Mouse (Mus musculus) G1E (cell line): ENCODE measurements around the gene Tspan17. TPM values are rescaled to one million over a fixed set of nuclear protein-coding genes. Genes with fewer than 3 reads are reported as not detected.

Experiments used
- ATAC-seq: 2 replicates; pipeline ENCODE4 v1.8.0; 2016; ENCODE audit warnings: mild to moderate bottlenecking; ENCODE audit not compliant: insufficient number of reproducible peaks, poor library complexity, low FRiP score, severe bottlenecking; ENCODE audit errors: extremely low read depth
- DNase-seq: peaks from one replicate; pipeline ENCODE4 v3.0.0; 2012; ENCODE audit warnings: low spot score
- H3K27me3 ChIP-seq: 2 replicates; pipeline ENCODE4 v1.6.1; 2012; ENCODE audit warnings: mild to moderate bottlenecking, low read length, inconsistent platforms; ENCODE audit not compliant: insufficient read depth
- H3K36me3 ChIP-seq: replicated peaks from 2 replicates; pipeline ENCODE3; 2012; ENCODE audit warnings: mild to moderate bottlenecking, inconsistent platforms
- H3K4me1 ChIP-seq: 2 replicates; pipeline ENCODE4 v1.6.1; 2012; ENCODE audit warnings: low read depth, low read length, inconsistent platforms, mixed read lengths; ENCODE audit not compliant: insufficient read depth
- H3K4me3 ChIP-seq: 2 replicates; pipeline ENCODE4 v1.5.1; 2012; ENCODE audit warnings: low read depth, mild to moderate bottlenecking, inconsistent platforms, low read length, moderate library complexity, mixed read lengths
- H3K9me3 ChIP-seq: replicated peaks from 2 replicates; pipeline ENCODE4 v1.6.1; 2012; ENCODE audit warnings: inconsistent platforms
- CTCF ChIP-seq: IDR thresholded peaks from 2 replicates; pipeline ENCODE4 v1.5.1; 2012; ENCODE audit warnings: low read depth, low read length, inconsistent platforms, mixed read lengths
- GATA1 ChIP-seq: IDR thresholded peaks from 2 replicates; pipeline ENCODE4 v1.6.1; 2012; ENCODE audit warnings: borderline replicate concordance, low read length, inconsistent platforms, mixed read lengths
- GATA2 ChIP-seq: IDR thresholded peaks from 2 replicates; pipeline ENCODE4 v1.6.1; 2012; ENCODE audit warnings: low read depth, low read length, inconsistent platforms, borderline replicate concordance
- POLR2AphosphoS5 ChIP-seq: IDR thresholded peaks from 2 replicates; pipeline ENCODE4 v1.6.1; 2012; ENCODE audit warnings: low read depth, low read length, inconsistent platforms; ENCODE audit not compliant: insufficient replicate concordance
- TAL1 ChIP-seq: conservative IDR thresholded peaks from 2 replicates; pipeline ENCODE4 v1.6.1; 2012; ENCODE audit warnings: low read depth, low read length, inconsistent platforms, mixed read lengths
- polyA plus RNA-seq: library from polyadenylated mRNA; stranded (reverse); fragments of >175 nt; gene quantifications from 2 replicates; pipeline ENCODE4 v1.2.3, GENCODE M21; 2012
- total RNA-seq, 2 experiments: library from RNA; stranded (forward) in 1 of 2; stranded (reverse) in 1 of 2; fragments of 200-1000 nt in 1 of 2; fragments of >200 nt in 1 of 2; fragmentation: Nextera tagmentation in 1 of 2; gene quantifications; 2 replicates each; pipeline ENCODE4 v1.2.3; 2014 to 2017

Gene Tspan17
- total and polyA plus RNA-seq, 3 experiments: 0.43 to 2.0 (median 1.7) TPM

DNA sequence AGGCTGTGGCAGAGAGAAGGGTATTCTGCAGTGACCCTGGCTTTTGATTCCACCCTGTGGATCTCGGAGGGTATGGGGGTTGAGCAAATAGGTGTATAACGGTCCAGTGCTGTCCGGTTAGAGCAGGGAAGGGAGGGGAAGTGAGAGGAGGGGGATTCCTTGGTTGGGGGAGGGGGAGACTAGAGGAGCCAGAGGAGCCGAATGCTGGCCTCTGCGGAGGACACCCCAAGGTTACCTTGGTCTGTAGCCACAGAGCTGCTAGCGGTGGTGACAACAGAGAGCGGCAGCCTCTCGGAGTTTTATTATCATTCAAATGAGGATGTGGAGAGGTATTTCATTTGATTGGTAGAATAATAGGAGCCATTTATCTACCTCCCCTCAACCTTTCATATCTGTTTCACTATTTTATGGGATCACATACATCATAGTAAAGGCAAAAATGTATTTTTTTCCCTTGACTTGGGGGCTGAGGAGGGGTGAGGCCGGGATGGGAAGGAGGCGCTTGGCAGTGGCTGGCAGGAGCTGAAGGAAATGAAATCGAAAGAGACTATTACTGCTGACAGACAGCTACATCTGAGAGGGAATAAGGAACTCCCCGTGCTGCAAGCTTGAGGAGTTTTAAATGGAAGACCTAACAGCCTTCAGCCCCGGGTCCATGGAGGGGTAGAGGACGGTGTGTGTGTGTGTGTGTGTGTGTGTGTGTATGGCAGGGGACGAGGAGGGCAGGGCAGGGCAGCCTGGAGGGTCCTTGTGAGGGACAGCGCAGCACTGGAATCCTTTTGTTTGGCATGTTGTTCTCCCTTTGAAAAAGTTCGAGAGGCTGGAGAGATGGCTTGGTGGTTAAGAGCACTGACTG lies 29.4 kb downstream of the Tspan17 start:
- H3K9me3 ChIP-seq: no peaks in the 10 kb centered on the region
- H3K4me3 ChIP-seq: no peak overlapping the region
- H3K4me1 ChIP-seq: no peaks in the 10 kb centered on the region
- TF ChIP-seq POLR2AphosphoS5 (no peak), TAL1 (no peak), CTCF (no peak), GATA1 (no peak), GATA2 (no peak)
- DNase-seq (no peak), ATAC-seq (no peak)
- H3K27me3 ChIP-seq: no peaks in the 10 kb centered on the region; the same call in 1 of the 2 replicates
- no peaks in the 10 kb centered on the region for H3K36me3 ChIP-seq

DNA sequence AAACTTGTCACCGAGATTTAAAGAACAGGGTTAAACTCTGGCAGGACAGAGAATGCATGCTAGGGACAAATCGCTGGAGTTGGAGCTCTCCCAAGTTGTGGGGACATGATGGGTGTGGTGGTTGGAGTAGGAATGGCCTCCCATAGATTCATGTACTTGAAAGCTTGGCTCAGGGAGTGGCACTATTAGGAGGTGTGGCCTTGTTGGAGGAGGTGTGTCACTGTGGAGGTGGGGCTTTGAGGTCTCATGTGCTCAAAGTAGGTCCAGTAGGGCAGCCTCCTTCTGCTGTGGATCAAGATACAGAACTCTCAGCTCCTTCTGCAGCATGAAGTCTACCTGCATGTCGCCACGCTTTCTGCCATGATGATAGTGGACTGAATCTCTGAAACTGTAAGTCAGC lies 31.9 kb downstream of the Tspan17 start:
- Histone ChIP-seq H3K36me3 (no peaks in the 10 kb centered on the region), H3K4me3 (no peak overlapping the region), H3K4me1 (no peaks in the 10 kb centered on the region), H3K27me3 (no peaks in the 10 kb centered on the region), H3K9me3 (no peaks in the 10 kb centered on the region)
- TF ChIP-seq GATA2: no peak
- no peak for TF ChIP-seq CTCF
- TF ChIP-seq POLR2AphosphoS5: no peak
- TF ChIP-seq GATA1: no peak
- TF ChIP-seq TAL1: no peak
- DNase-seq (no peak), ATAC-seq (no peak)

DNA sequence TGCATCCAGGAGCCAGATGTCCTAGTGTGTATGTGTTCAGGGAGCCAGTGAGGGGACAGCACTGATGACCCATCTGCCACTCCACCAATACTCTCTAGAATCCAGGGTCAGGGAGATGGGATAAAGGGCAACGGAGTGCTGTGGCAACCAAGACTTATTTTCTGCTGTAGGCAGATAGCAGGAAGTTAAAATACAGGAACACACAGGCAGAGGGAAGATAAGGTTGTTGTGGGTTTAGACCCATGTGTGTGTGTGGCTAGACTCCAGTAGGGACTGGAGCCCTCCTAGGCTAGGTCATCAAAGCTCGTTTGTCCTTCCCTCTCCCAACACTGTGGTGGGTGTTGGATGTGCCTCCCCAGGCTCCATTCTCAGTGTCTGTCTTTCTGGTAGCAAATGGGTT lies 32.8 kb downstream of the Tspan17 start:
- Histone ChIP-seq H3K4me1 (no peaks in the 10 kb centered on the region), H3K36me3 (no peaks in the 10 kb centered on the region), H3K9me3 (no peaks in the 10 kb centered on the region), H3K4me3 (no peak overlapping the region), H3K27me3 (no peaks in the 10 kb centered on the region)
- TF ChIP-seq TAL1 (no peak), POLR2AphosphoS5 (no peak), GATA1 (no peak), GATA2 (no peak), CTCF (no peak)
- DNase-seq: no peak
- ATAC-seq: no peak

DNA sequence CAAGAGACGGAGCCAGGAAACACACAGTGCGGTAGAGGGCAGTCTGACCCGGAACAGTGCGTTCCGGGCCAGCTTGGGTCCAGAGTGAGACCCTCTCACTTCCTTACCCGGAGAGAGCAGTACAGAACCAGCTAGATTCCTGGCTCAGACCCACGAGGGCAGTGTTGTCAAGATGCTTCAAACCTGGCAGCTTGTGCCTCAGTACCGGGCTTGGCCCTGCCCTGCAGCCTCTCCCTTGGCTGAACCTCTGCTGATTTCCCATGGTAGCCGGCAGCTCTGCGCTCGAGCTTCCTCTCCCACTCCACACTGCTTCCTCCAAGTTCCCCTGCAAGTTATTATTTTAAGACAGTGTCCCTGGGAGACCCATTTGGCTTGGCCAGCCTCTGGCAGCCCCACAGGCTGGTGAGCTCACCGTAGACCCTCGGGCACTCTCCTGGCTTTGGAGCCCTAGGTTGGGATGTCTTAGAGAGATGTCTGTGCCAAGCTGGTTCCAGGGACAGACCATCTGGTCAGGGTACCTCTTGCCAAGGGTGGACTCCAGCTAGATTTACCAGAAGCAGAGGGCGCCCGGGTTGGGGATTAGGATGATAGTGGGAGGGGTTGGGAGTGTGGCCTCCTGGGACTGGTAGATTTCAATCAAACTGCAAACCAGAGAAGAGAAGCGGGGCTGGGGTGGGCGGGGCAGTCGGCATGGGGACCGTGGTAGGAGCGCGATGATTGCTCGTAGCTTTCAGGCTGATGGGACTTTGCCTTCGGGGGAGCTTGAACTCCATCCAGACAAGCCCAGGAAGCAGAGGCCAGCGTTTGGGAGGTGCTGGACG lies 35.1 kb downstream of the Tspan17 start:
- Histone ChIP-seq H3K27me3 (0 out of 2 replicates have a peak, but pooled peaks cover under 1% of the 10 kb centered on the region), H3K9me3 (no peaks in the 10 kb centered on the region), H3K4me3 (no peak overlapping the region), H3K36me3 (no peaks in the 10 kb centered on the region), H3K4me1 (no peaks in the 10 kb centered on the region)
- TF ChIP-seq GATA2 (no peak), CTCF (no peak), GATA1 (no peak), TAL1 (no peak), POLR2AphosphoS5 (no peak)
- no peak for DNase-seq
- no peak for ATAC-seq

DNA sequence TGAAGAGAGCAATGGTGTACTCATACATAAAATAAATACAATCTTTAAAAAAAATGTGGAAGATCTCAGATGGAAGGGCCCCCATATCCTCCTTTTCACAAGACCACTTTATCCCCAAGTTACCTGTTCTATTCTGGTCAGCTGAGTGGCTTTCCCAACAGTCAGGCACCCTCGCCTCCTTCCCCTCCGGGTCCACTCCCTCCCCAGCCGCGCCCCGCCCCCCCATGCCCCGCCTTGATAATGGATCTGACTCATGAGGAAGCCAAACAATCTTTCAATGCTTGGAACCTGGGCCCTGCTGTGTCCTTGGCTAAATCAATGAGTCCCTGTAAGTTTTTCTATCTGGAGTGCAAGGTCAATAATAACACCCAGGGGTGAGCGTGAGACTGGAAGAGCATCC lies 38.8 kb downstream of the Tspan17 start:
- TF ChIP-seq GATA1: no peak
- no peaks in the 10 kb centered on the region for H3K36me3 ChIP-seq
- H3K27me3 ChIP-seq: 0 out of 2 replicates have a peak, but pooled peaks cover 2% of the 10 kb centered on the region
- no peak overlapping the region for H3K4me3 ChIP-seq
- no peaks in the 10 kb centered on the region for H3K9me3 ChIP-seq
- ATAC-seq: no peak
- DNase-seq: no peak
- H3K4me1 ChIP-seq: no peaks in the 10 kb centered on the region

DNA sequence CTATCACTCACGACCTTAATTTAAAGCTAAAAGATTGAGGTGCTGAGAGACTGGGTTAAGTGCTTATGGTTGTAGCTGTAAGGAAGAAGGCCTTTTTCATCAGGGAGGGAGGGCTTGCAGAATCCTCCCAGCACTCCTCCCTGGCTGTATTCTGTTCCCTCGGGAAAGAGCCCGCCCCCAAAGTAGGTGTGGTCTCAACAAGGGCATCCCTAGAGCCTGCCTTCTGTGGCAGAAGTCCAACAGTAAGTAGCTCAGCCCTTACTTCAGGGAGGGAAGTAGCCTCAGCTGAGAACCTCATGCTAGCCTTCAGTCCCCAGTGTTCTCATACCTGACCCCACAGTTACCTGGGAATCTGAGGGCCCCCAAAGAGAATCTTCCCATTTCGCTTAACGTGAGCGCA lies 39.3 kb downstream of the Tspan17 start:
- no peak for DNase-seq

More for the DNA sequence above, 39.3 kb downstream of the Tspan17 start:
- Histone ChIP-seq H3K27me3 (0 out of 2 replicates have a peak, but pooled peaks cover 2% of the 10 kb centered on the region), H3K4me1 (no peaks in the 10 kb centered on the region), H3K9me3 (no peaks in the 10 kb centered on the region), H3K36me3 (no peaks in the 10 kb centered on the region), H3K4me3 (no peak overlapping the region)
- ATAC-seq: no peak
- TF ChIP-seq TAL1: no peak
- TF ChIP-seq GATA2: no peak
- TF ChIP-seq CTCF: no peak
- no peak for TF ChIP-seq POLR2AphosphoS5
- TF ChIP-seq GATA1: no peak
